In the genomic region with DNA sequence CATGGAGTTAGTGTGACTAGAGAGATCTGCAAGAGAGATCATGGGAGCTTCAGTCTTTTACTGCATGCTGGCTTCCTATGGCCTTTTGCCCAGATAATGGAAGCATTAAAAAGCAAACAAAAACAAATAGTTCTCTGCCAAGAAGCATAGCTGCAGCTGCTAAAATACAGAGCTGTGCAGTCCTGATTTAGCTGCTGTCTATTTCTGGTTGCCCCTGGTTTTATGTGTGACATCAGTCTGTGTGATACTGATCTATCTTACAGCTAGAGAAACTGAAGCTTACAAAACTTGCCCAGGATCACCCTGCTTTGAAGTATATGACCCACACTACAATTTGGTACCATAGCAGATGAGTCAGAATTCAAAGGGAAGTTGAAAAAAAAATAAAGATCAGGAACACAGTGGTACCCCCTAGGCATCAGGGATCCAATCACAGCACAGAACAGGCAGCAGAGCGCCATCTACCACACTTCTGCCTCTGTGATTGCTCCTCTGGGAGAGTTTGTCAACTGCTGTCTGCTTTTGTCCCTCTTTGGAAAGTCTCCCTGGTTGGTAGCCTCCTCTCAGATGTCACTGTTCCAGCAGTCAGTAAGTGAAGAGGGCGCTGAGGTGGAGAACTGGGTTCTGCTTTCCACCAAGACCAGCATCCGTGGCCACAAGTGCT, we compare ENCODE assay signal across 15 mouse cellular contexts. TPM values are rescaled to one million over a fixed set of nuclear protein-coding genes. Genes with fewer than 3 reads are reported as not detected.
A peak's percentile ranks its signal among the peaks of the same experiment; 100 is the strongest.
DNase-seq lines count a peak whose midpoint lies in the region; ATAC-seq and TF ChIP-seq lines count a peak whose summit lies in the region.
"Had no signal": no experiment of that assay in that cellular context is flagged by ENCODE, and none has a peak within 500 bp of the region (broad histone marks: within the 10 kb centered on the region; RNA-seq: fewer than 3 reads in every experiment).

No protein-coding gene starts in this region.

- no peak overlapping the region for H3K4me3 ChIP-seq in cortical plate, adult 2 months (ENCODE audit: insufficient read depth, low read length)
- no peak overlapping the region for H3K4me3 ChIP-seq in forebrain, embryonic 16.5 days (replicated peaks; ENCODE audit: low read length)
- H3K4me3 ChIP-seq: stomach, embryonic 15.5 days had no signal

- peaks cover 5% of the 10 kb centered on the region; the same call in 1 of the 2 replicates for H3K4me1 ChIP-seq in cortical plate, adult 2 months (ENCODE audit: control insufficient read depth, insufficient read depth, low read length)
- H3K4me1 ChIP-seq in forebrain, embryonic 16.5 days (replicated peaks; ENCODE audit: control insufficient read depth, insufficient read depth, low read length), result 0 out of 2 replicates have a peak, but pooled peaks cover 3% of the 10 kb centered on the region
- H3K4me1 ChIP-seq: stomach, embryonic 15.5 days had no signal

- H3K4me2 ChIP-seq in forebrain, embryonic 16.5 days (ENCODE audit: low read length), result no peak overlapping the region
- H3K4me2 ChIP-seq: stomach, embryonic 15.5 days had no signal

- no peaks in the 10 kb centered on the region for H3K36me3 ChIP-seq in forebrain, embryonic 16.5 days (ENCODE audit: control insufficient read depth, insufficient read depth)
- H3K36me3 ChIP-seq: stomach, embryonic 15.5 days had no signal

- no peaks in the 10 kb centered on the region for H3K27me3 ChIP-seq in forebrain, embryonic 16.5 days (replicated peaks; ENCODE audit: control insufficient read depth, insufficient read depth, low read length)
- H3K27me3 ChIP-seq: stomach, embryonic 15.5 days had no signal

- no peaks in the 10 kb centered on the region for H3K9me3 ChIP-seq in forebrain, embryonic 16.5 days (ENCODE audit: control insufficient read depth, low read length)
- H3K9me3 ChIP-seq: stomach, embryonic 15.5 days had no signal

- peak; percentile 50; the same call in 1 of the 2 replicates for ATAC-seq in frontal cortex, adult (ENCODE audit: low TSS enrichment)
- ATAC-seq in forebrain, embryonic 16.5 days, result no peak
- ATAC-seq: CD4-positive, CD25-positive, alpha-beta regulatory T cell, adult 4 months; intestine, embryonic 16.5 days; midbrain, embryonic 16.5 days had no signal

- 79% methylated on average over 3 of the region's 3 CpGs for WGBS in forebrain, embryonic 16.5 days

- no peak for TF ChIP-seq POLR2A in cortical plate, adult 2 months (IDR thresholded peaks at IDR 0.05; ENCODE audit: extremely low read depth, insufficient read depth, low read length)

- 0 out of 2 replicates have a peak, but pooled peaks have one; percentile 10 for TF ChIP-seq CTCF in cortical plate, adult 2 months (IDR thresholded peaks at IDR 0.05; ENCODE audit: extremely low read depth, insufficient read depth, low read length)

- no peak overlapping the region for H3K9ac ChIP-seq in forebrain, embryonic 16.5 days (replicated peaks; ENCODE audit: low read depth, low read length)
- H3K9ac ChIP-seq: liver, embryonic 14.5 days; stomach, embryonic 15.5 days had no signal

- DNase-seq in frontal cortex, postnatal 10 days (ENCODE audit: low spot score in 2 of 2), result no peak
- DNase-seq in kidney, postnatal 36 days, result peak; percentile 8 to 12
- DNase-seq in kidney, postnatal 10 days, result no peak
- DNase-seq in 416B (ENCODE audit: low read depth), result peak; percentile 62
- no peak for DNase-seq in gastrocnemius, postnatal 36 days
- DNase-seq: adrenal gland, postnatal 25 days; cerebellum, adult 9-11 months had no signal

- no peak overlapping the region for H3K27ac ChIP-seq in cortical plate, adult 2 months (ENCODE audit: insufficient read depth, low read length)
- H3K27ac ChIP-seq in forebrain, embryonic 16.5 days (ENCODE audit: low read length), result no peak overlapping the region
- H3K27ac ChIP-seq: liver, embryonic 14.5 days; stomach, embryonic 15.5 days had no signal

- intact Hi-C loops in gastrocnemius, postnatal 36 days (cut with DNase I), result no loop called here

RNA-seq across cellular contexts. Expression of a gene that starts 34.7 kb away (rescaled TPM):
- polyA plus RNA-seq in cortical plate, adult 2 months (2012; rRNA removed), result 13.7 and 14.1 TPM in 2 replicates
- 3.2 and 4.2 TPM in 2 replicates for polyA plus RNA-seq in forebrain, embryonic 16.5 days (2015; fragmentation: Nextera tagmentation; extraction: Ambion mirVana)
- total RNA-seq in gastrocnemius, postnatal 36 days (2021), result 1 to 10 TPM; 3.6 to 3.9 TPM

RNA-seq across cellular contexts. Expression of a gene that starts 54.3 kb away (rescaled TPM):
- polyA plus RNA-seq in cortical plate, adult 2 months (2012; rRNA removed), result 44.1 and 46.4 TPM in 2 replicates
- polyA plus RNA-seq in forebrain, embryonic 16.5 days (2015; fragmentation: Nextera tagmentation; extraction: Ambion mirVana), result 38.9 and 45.0 TPM in 2 replicates
- total RNA-seq in gastrocnemius, postnatal 36 days (2021), result 10 to 100 TPM; 10.3 to 11.0 TPM

RNA-seq across cellular contexts. Expression of a gene that starts 54.4 kb away (rescaled TPM):
- polyA plus RNA-seq in cortical plate, adult 2 months (2012; rRNA removed), result 17.4 TPM in 2 replicates
- polyA plus RNA-seq in forebrain, embryonic 16.5 days (2015; fragmentation: Nextera tagmentation; extraction: Ambion mirVana), result 28.5 and 32.0 TPM in 2 replicates
- total RNA-seq in gastrocnemius, postnatal 36 days (2021), result 1 to 10 TPM; 5.0 to 7.2 TPM

Comparison
In these comparisons a context has a peak if more than half of its experiments do, and no peak if none do; other contexts are left out.
1. DNase-seq: peak in kidney, postnatal 36 days (2 of 2) and 416B (single experiment); none in frontal cortex, postnatal 10 days (0 of 2), kidney, postnatal 10 days (single experiment) and gastrocnemius, postnatal 36 days (0 of 2).